Mouse (Mus musculus) midbrain, embryonic 12.5 days (tissue): Measurements from ENCODE around the gene Picalm. TPM values are rescaled to one million over a fixed set of nuclear protein-coding genes. Genes with fewer than 3 reads are reported as not detected.

Experiments
- ATAC-seq: fragments of 200-750 bp; cut with Nextera tagmentation; 2 replicates; pipeline ENCODE4 v1.8.0; 2017; ENCODE audit warnings: low read depth, moderate TSS enrichment, moderate library complexity; ENCODE audit not compliant: low FRiP score
- H3K27ac ChIP-seq: fragments of 300-500 bp; sonication (generic); replicated peaks from 2 replicates; pipeline ENCODE4 v1.5.1; 2016; ENCODE audit warnings: mild to moderate bottlenecking
- H3K27me3 ChIP-seq: fragments of 300-500 bp; sonication (generic); 2 replicates; pipeline ENCODE4 v1.6.1; 2016; ENCODE audit warnings: mild to moderate bottlenecking
- H3K36me3 ChIP-seq: fragments of 300-500 bp; sonication (generic); 2 replicates; pipeline ENCODE4 v1.6.1; 2016
- H3K4me1 ChIP-seq: fragments of 300-500 bp; sonication (generic); 2 replicates; pipeline ENCODE4 v1.6.1; 2016
- H3K4me2 ChIP-seq: fragments of 300-500 bp; sonication (generic); replicated peaks from 2 replicates; pipeline ENCODE4 v1.6.1; 2016; ENCODE audit warnings: mild to moderate bottlenecking, moderate library complexity
- H3K4me3 ChIP-seq: fragments of 300-500 bp; sonication (generic); 2 replicates; pipeline ENCODE4 v1.5.1; 2016; ENCODE audit warnings: mild to moderate bottlenecking
- H3K9ac ChIP-seq: fragments of 300-500 bp; sonication (generic); replicated peaks from 2 replicates; pipeline ENCODE4 v1.6.1; 2016; ENCODE audit warnings: mild to moderate bottlenecking, moderate library complexity
- H3K9me3 ChIP-seq: fragments of 300-500 bp; sonication (generic); 2 replicates; pipeline ENCODE4 v1.6.1; 2016; ENCODE audit warnings: mild to moderate bottlenecking
- WGBS: fragments of 180-500 bp; shearing (Covaris S2); methylation state at CpG from one replicate; pipeline ENCODE4 v1.1.7; 2016; 5-methylcytosine and 5-hydroxymethylcytosine counted together
- polyA plus RNA-seq: library from polyadenylated mRNA; unstranded; fragments of >200 nt; fragmentation: Nextera tagmentation; extraction: Ambion mirVana; gene quantifications from 2 replicates; pipeline ENCODE4 v1.2.1, GENCODE M21; 2016

The Picalm gene
- polyA plus RNA-seq, result 44.5 and 53.2 TPM in 2 replicates

- Histone ChIP-seq H3K36me3 (no peaks in the 10 kb centered on the region), H3K27ac (peak within 1 kb of the TSS; percentile 94), H3K9me3 (no peaks in the 10 kb centered on the region), H3K4me3 (peak within 1 kb of the TSS; percentile 93), H3K4me1 (peaks cover 7% of the 10 kb centered on the region), H3K4me2 (peak within 1 kb of the TSS; percentile 88), H3K9ac (peak within 1 kb of the TSS; percentile 97), H3K27me3 (no peaks in the 10 kb centered on the region)
- WGBS, result under 1% methylated on average over 56 of the region's 72 CpGs
- ATAC-seq, result peak; percentile 96
Measured at GRCm38 (mm10) chr7:90129732-90130392, at the start of gene Picalm. Gene Picalm (plus strand): TSS chr7:90130213.

GRCm38 (mm10) chr7:90083799-90084198 lies 46.2 kb upstream of the Picalm start:
- Histone ChIP-seq H3K27ac (no peak overlapping the region), H3K4me2 (no peak overlapping the region), H3K9me3 (no peaks in the 10 kb centered on the region), H3K9ac (no peak overlapping the region), H3K4me1 (no peaks in the 10 kb centered on the region), H3K4me3 (no peak overlapping the region), H3K27me3 (no peaks in the 10 kb centered on the region), H3K36me3 (no peaks in the 10 kb centered on the region)
- 82% methylated on average over 7 of the region's 7 CpGs for WGBS
- ATAC-seq, result no peak

- Histone ChIP-seq H3K36me3 (no peaks in the 10 kb centered on the region), H3K27ac (no peak overlapping the region), H3K4me1 (no peaks in the 10 kb centered on the region), H3K9me3 (no peaks in the 10 kb centered on the region), H3K4me3 (no peak overlapping the region), H3K27me3 (no peaks in the 10 kb centered on the region), H3K9ac (no peak overlapping the region), H3K4me2 (no peak overlapping the region)
- ATAC-seq, result no peak
Measured at GRCm38 (mm10) chr7:90084531-90084930, 45.5 kb upstream of the Picalm start.

- WGBS, result 65% methylated on average over 1 of the region's 1 CpGs
- no peak for ATAC-seq
- Histone ChIP-seq H3K27ac (no peak overlapping the region), H3K4me2 (no peak overlapping the region), H3K36me3 (no peaks in the 10 kb centered on the region), H3K27me3 (no peaks in the 10 kb centered on the region), H3K4me3 (no peak overlapping the region), H3K9ac (no peak overlapping the region), H3K4me1 (no peaks in the 10 kb centered on the region), H3K9me3 (no peaks in the 10 kb centered on the region)
Measured at GRCm38 (mm10) chr7:90085713-90086112, 44.3 kb upstream of the Picalm start.

GRCm38 (mm10) chr7:90086821-90087220 lies 43.2 kb upstream of the Picalm start:
- Histone ChIP-seq H3K4me2 (no peak overlapping the region), H3K36me3 (no peaks in the 10 kb centered on the region), H3K27ac (no peak overlapping the region), H3K4me3 (no peak overlapping the region), H3K9me3 (no peaks in the 10 kb centered on the region), H3K27me3 (no peaks in the 10 kb centered on the region), H3K9ac (no peak overlapping the region), H3K4me1 (no peaks in the 10 kb centered on the region)
- no peak for ATAC-seq

- WGBS, result 83% methylated on average over 4 of the region's 4 CpGs
- Histone ChIP-seq H3K27ac (no peak overlapping the region), H3K9me3 (no peaks in the 10 kb centered on the region), H3K4me1 (no peaks in the 10 kb centered on the region), H3K4me3 (no peak overlapping the region), H3K9ac (no peak overlapping the region), H3K4me2 (no peak overlapping the region), H3K36me3 (no peaks in the 10 kb centered on the region), H3K27me3 (no peaks in the 10 kb centered on the region)
- no peak for ATAC-seq
Measured at GRCm38 (mm10) chr7:90090996-90091395, 39.0 kb upstream of the Picalm start.

GRCm38 (mm10) chr7:90091756-90092155 lies 38.3 kb upstream of the Picalm start:
- no peaks in the 10 kb centered on the region for H3K36me3 ChIP-seq
- H3K4me3 ChIP-seq, result no peak overlapping the region
- H3K27me3 ChIP-seq, result no peaks in the 10 kb centered on the region
- H3K4me1 ChIP-seq, result no peaks in the 10 kb centered on the region
- H3K4me2 ChIP-seq, result no peak overlapping the region
- H3K27ac ChIP-seq, result no peak overlapping the region
- 53% methylated on average over 2 of the region's 2 CpGs for WGBS
- no peak for ATAC-seq
- H3K9ac ChIP-seq, result no peak overlapping the region
- H3K9me3 ChIP-seq, result no peaks in the 10 kb centered on the region

GRCm38 (mm10) chr7:90092452-90093450 lies 37.3 kb upstream of the Picalm start:
- Histone ChIP-seq H3K9ac (no peak overlapping the region), H3K9me3 (no peaks in the 10 kb centered on the region), H3K27ac (no peak overlapping the region), H3K27me3 (no peaks in the 10 kb centered on the region), H3K4me1 (no peaks in the 10 kb centered on the region), H3K4me2 (no peak overlapping the region), H3K36me3 (no peaks in the 10 kb centered on the region), H3K4me3 (no peak overlapping the region)
- WGBS, result 85% methylated on average over 8 of the region's 8 CpGs
- no peak for ATAC-seq

GRCm38 (mm10) chr7:90095097-90095496 lies 34.9 kb upstream of the Picalm start:
- no peak overlapping the region for H3K9ac ChIP-seq
- no peak overlapping the region for H3K4me3 ChIP-seq
- H3K4me1 ChIP-seq, result no peaks in the 10 kb centered on the region
- no peaks in the 10 kb centered on the region for H3K36me3 ChIP-seq
- H3K9me3 ChIP-seq, result no peaks in the 10 kb centered on the region
- H3K27me3 ChIP-seq, result no peaks in the 10 kb centered on the region
- H3K27ac ChIP-seq, result no peak overlapping the region
- WGBS, result 87% methylated on average over 5 of the region's 5 CpGs
- ATAC-seq, result no peak
- H3K4me2 ChIP-seq, result no peak overlapping the region

GRCm38 (mm10) chr7:90095766-90096372 lies 34.1 kb upstream of the Picalm start:
- Histone ChIP-seq H3K4me2 (no peak overlapping the region), H3K27me3 (no peaks in the 10 kb centered on the region), H3K9me3 (no peaks in the 10 kb centered on the region), H3K36me3 (no peaks in the 10 kb centered on the region), H3K4me3 (no peak overlapping the region), H3K9ac (no peak overlapping the region), H3K4me1 (no peaks in the 10 kb centered on the region), H3K27ac (no peak overlapping the region)
- 83% methylated on average over 6 of the region's 6 CpGs for WGBS
- no peak for ATAC-seq

GRCm38 (mm10) chr7:90096609-90097008 lies 33.4 kb upstream of the Picalm start:
- H3K36me3 ChIP-seq, result no peaks in the 10 kb centered on the region
- WGBS, result 67% methylated on average over 2 of the region's 2 CpGs
- H3K27ac ChIP-seq, result no peak overlapping the region
- no peak overlapping the region for H3K4me2 ChIP-seq
- ATAC-seq, result no peak
- no peaks in the 10 kb centered on the region for H3K27me3 ChIP-seq
- no peaks in the 10 kb centered on the region for H3K9me3 ChIP-seq
- H3K4me3 ChIP-seq, result no peak overlapping the region
- H3K4me1 ChIP-seq, result no peaks in the 10 kb centered on the region
- no peak overlapping the region for H3K9ac ChIP-seq

GRCm38 (mm10) chr7:90098253-90098652 lies 31.8 kb upstream of the Picalm start:
- H3K9ac ChIP-seq, result no peak overlapping the region
- no peak for ATAC-seq
- H3K27me3 ChIP-seq, result no peaks in the 10 kb centered on the region
- no peaks in the 10 kb centered on the region for H3K9me3 ChIP-seq
- no peaks in the 10 kb centered on the region for H3K4me1 ChIP-seq
- H3K4me2 ChIP-seq, result no peak overlapping the region
- H3K27ac ChIP-seq, result no peak overlapping the region
- WGBS, result 90% methylated on average over 4 of the region's 4 CpGs
- H3K36me3 ChIP-seq, result no peaks in the 10 kb centered on the region
- H3K4me3 ChIP-seq, result no peak overlapping the region
